In genomic region chr8:88537998-88538975, GRCm38 (mm10) we compare ENCODE assay signal across 10 mouse cellular contexts. TPM values are rescaled to one million over a fixed set of nuclear protein-coding genes. Genes with fewer than 3 reads are reported as not detected.
DNase-seq lines count a peak whose midpoint lies in the region; ATAC-seq and TF ChIP-seq lines count a peak whose summit lies in the region.
"Had no signal": no experiment of that assay in that cellular context is flagged by ENCODE, and none has a peak within 500 bp of the region (broad histone marks: within the 10 kb centered on the region; RNA-seq: fewer than 3 reads in every experiment).

No protein-coding gene starts in this region.

- no peak for ATAC-seq in midbrain, embryonic 11.5 days (ENCODE audit: low FRiP score)
- peak; percentile 50; the same call in 1 of the 2 replicates for ATAC-seq in stomach, postnatal 0 days (ENCODE audit: low FRiP score, low TSS enrichment)

- TF ChIP-seq CTCF in stomach, postnatal 0 days (IDR thresholded peaks at IDR 0.05; ENCODE audit: low read depth): no peak

- H3K4me1 ChIP-seq in midbrain, embryonic 10.5 days: peaks cover 13% of the 10 kb centered on the region
- H3K4me1 ChIP-seq in midbrain, embryonic 11.5 days (ENCODE audit: control insufficient read depth, insufficient read depth, low read length): no peaks in the 10 kb centered on the region
- H3K4me1 ChIP-seq in stomach, postnatal 0 days (replicated peaks; ENCODE audit: control insufficient read depth, insufficient read depth): no peaks in the 10 kb centered on the region; the same call in 1 of the 2 replicates

- peak; percentile 72 to 88 for DNase-seq in adrenal gland, adult (ENCODE audit: inconsistent age in 2 of 2, low spot score in 1 of 2)
- no peak for DNase-seq in adrenal gland, postnatal 25 days
- DNase-seq in midbrain, embryonic 10.5 days (ENCODE audit: low spot score): no peak
- no peak for DNase-seq in midbrain, embryonic 11.5 days (ENCODE audit: low spot score, missing footprints)
- peak; percentile 55 to 66 for DNase-seq in kidney, postnatal 4 days
- DNase-seq in stomach, postnatal 0 days (ENCODE audit: low spot score): peak; percentile 25
- no peak for DNase-seq in spleen, postnatal 4 days (ENCODE audit: low spot score in 2 of 2)
- DNase-seq in urinary bladder, adult 2 months (ENCODE audit: low spot score): no peak
- DNase-seq: right cerebral cortex, postnatal 4 days had no signal

- no peak overlapping the region for H3K4me3 ChIP-seq in midbrain, embryonic 10.5 days
- H3K4me3 ChIP-seq in midbrain, embryonic 11.5 days (ENCODE audit: low read depth, low read length): no peak overlapping the region
- H3K4me3 ChIP-seq in stomach, postnatal 0 days (ENCODE audit: low read depth, low read length): no peak overlapping the region
- H3K4me3 ChIP-seq: limb, embryonic 15.5 days had no signal

- no peak for TF ChIP-seq EP300 in stomach, postnatal 0 days (optimal IDR thresholded peaks at IDR 0.05)

- no peaks in the 10 kb centered on the region for H3K27me3 ChIP-seq in midbrain, embryonic 10.5 days (ENCODE audit: low read depth, poor library complexity, severe bottlenecking)
- H3K27me3 ChIP-seq in midbrain, embryonic 11.5 days (ENCODE audit: control insufficient read depth, insufficient read depth, low read length): no peaks in the 10 kb centered on the region
- H3K27me3 ChIP-seq in stomach, postnatal 0 days (ENCODE audit: control insufficient read depth, insufficient read depth, low read length): no peaks in the 10 kb centered on the region
- H3K27me3 ChIP-seq: limb, embryonic 15.5 days had no signal

- WGBS in midbrain, embryonic 10.5 days: 88% methylated on average over 19 of the region's 19 CpGs
- WGBS in midbrain, embryonic 11.5 days: 84% methylated on average over 19 of the region's 19 CpGs
- 37% methylated on average over 19 of the region's 19 CpGs for WGBS in stomach, postnatal 0 days

- H3K27ac ChIP-seq in midbrain, embryonic 10.5 days (replicated peaks): 0 out of 2 replicates have a peak overlapping the region, but pooled peaks have one; percentile 28
- no peak overlapping the region for H3K27ac ChIP-seq in midbrain, embryonic 11.5 days (ENCODE audit: low read depth, low read length)
- peak overlapping the region; percentile 63 for H3K27ac ChIP-seq in stomach, postnatal 0 days (replicated peaks)
- H3K27ac ChIP-seq: limb, embryonic 15.5 days had no signal

- peaks cover 88% of the 10 kb centered on the region for H3K36me3 ChIP-seq in midbrain, embryonic 10.5 days
- H3K36me3 ChIP-seq in midbrain, embryonic 11.5 days (ENCODE audit: control insufficient read depth, insufficient read depth, low read length): no peaks in the 10 kb centered on the region
- H3K36me3 ChIP-seq in stomach, postnatal 0 days (ENCODE audit: control insufficient read depth, insufficient read depth, low read length): no peaks in the 10 kb centered on the region

- no peaks in the 10 kb centered on the region for H3K9me3 ChIP-seq in midbrain, embryonic 10.5 days (replicated peaks)
- no peaks in the 10 kb centered on the region for H3K9me3 ChIP-seq in midbrain, embryonic 11.5 days (ENCODE audit: control insufficient read depth, low read length)
- no peaks in the 10 kb centered on the region for H3K9me3 ChIP-seq in stomach, postnatal 0 days (ENCODE audit: control insufficient read depth, low read length)
- H3K9me3 ChIP-seq: limb, embryonic 15.5 days had no signal

- H3K4me2 ChIP-seq in midbrain, embryonic 11.5 days: no peak overlapping the region
- H3K4me2 ChIP-seq in stomach, postnatal 0 days (replicated peaks; ENCODE audit: low read depth): no peak overlapping the region
- H3K4me2 ChIP-seq: limb, embryonic 15.5 days had no signal

- H3K9ac ChIP-seq in midbrain, embryonic 11.5 days (ENCODE audit: low read length): no peak overlapping the region
- no peak overlapping the region for H3K9ac ChIP-seq in stomach, postnatal 0 days (ENCODE audit: low read length)
- H3K9ac ChIP-seq: limb, embryonic 15.5 days had no signal

RNA-seq across cellular contexts. Expression of gene Nkd1, which starts 17.1 kb away (rescaled TPM):
- total RNA-seq in adrenal gland, postnatal 25 days (2021): 44.0 and 44.8 TPM in 2 replicates
- polyA plus RNA-seq in midbrain, embryonic 10.5 days (2016; fragmentation: Nextera tagmentation; extraction: Ambion mirVana): 72.3 and 80.1 TPM in 2 replicates
- 50.5 and 61.1 TPM in 2 replicates for polyA plus RNA-seq in midbrain, embryonic 11.5 days (2014; fragmentation: Nextera tagmentation; extraction: Ambion mirVana)
- polyA plus RNA-seq in stomach, postnatal 0 days (2015; fragmentation: Nextera tagmentation; extraction: Ambion mirVana): 57.4 and 58.8 TPM in 2 replicates
- 65.2 and 90.3 TPM in 2 replicates for polyA plus RNA-seq in urinary bladder, adult 2 months (2012; rRNA removed)

Comparison
In these comparisons a context has a peak if more than half of its experiments do, and no peak if none do; other contexts are left out.
1. DNase-seq: peak in adrenal gland, adult (2 of 2), kidney, postnatal 4 days (2 of 2) and stomach, postnatal 0 days (single experiment); none in adrenal gland, postnatal 25 days (single experiment), midbrain, embryonic 10.5 days (single experiment), midbrain, embryonic 11.5 days (single experiment), spleen, postnatal 4 days (0 of 2) and urinary bladder, adult 2 months (single experiment).